Mouse (Mus musculus) heart, postnatal 36 days (tissue): ENCODE measurements around the gene Gtf2a1l. TPM values are rescaled to one million over a fixed set of nuclear protein-coding genes. Genes with fewer than 3 reads are reported as not detected.

ENCODE experiments used
- DNase-seq, 2 experiments: peaks; one replicate each; pipeline ENCODE4 v3.0.0; 2021 to 2022
- intact Hi-C: fragments of 180-260 bp; cut with DNase I; formaldehyde crosslinking; loops from one replicate; pipeline ENCODE4 v1.15.1; 2025
- total RNA-seq, 2 experiments: library from RNA; stranded (reverse); gene quantifications; 2 replicates each; pipeline ENCODE4 v1.2.3; 2021

The Gtf2a1l gene
- total RNA-seq, 2 experiments from 2014 or later: not detected

DNA sequence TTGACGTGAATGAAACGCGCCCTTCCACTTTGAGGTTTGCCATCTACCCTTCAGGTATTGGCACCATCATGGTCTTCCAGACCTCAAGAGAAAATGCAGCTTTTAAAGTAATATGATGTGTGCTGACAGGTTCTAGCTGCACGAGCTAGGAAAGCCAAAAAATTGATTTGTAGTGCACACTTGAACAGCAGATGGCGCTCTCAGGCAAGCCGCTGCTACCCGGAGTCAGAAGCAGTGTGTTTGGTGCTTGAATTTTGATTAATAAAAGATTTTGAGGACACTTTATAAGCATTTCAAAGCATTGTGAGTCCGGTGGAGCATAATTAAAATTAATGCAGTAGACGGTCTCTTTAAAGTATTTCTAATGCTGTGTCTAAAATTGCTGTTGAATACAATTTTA lies 16.4 kb upstream of the Gtf2a1l start:
- intact Hi-C loops: loop anchor here (1.0 to 5.0 kb wide), 2 partner anchors 101 to 1850 kb away; no protein-coding TSS in a partner anchor
- DNase-seq: peak; percentile 51 to 72

DNA sequence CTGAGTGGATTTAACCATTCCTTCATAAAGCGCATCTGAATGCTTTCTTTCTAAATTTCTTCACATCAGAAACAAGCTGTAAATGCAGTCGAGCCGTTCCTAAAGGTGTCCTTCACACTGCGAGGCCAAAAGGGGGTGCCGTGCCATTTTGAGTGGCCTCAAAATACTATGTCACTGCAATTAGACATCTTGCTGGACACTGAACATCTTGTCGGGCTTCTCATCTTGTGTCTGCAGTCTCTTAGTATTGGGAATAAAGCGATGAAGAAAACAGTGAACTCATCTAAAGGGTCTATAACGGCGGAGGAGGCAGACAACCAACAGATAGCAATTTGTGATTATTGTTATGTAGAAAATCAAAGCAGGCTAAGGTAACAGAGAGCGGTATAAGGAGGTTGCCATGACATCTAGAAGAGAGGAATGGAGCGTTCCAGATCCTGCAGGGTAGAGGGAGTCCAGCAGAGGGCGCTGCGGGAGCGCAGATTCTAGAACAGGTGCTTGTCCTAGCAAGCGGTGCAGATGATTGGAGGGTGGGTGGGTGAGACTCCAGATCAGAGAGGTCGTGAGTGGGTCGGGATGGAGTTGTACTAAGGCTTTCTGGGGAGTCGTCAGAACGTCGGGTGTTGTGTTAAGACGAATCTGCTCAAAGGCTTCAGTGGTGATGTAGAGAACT lies 15.6 kb upstream of the Gtf2a1l start:
- DNase-seq: peak; percentile 63 to 82
- intact Hi-C loops: loop anchor here (1.0 to 5.0 kb wide), 2 partner anchors 100 to 1849 kb away; no protein-coding TSS in a partner anchor

DNA sequence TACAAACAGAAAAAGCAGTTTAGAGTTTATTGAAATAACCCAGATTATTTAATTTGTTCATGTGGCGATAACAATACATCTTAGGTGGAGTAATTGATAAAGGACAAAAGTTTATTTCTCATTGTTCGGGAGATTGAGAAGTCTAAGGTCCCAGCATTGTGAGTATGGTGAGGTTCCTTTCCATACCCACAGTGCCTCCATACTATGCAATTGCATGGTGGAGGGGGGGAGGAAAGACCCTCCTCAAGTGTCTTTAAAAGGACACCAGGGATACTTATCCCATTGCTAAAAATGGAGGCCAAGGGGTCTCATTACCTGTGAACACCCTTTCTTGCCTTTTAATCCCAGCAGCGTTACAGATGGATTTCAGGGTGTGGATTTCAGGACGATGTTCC lies 15.1 kb upstream of the Gtf2a1l start:
- intact Hi-C loops: loop anchor here (5.0 kb wide), 1 partner anchor 1849 kb away; no protein-coding TSS in a partner anchor
- DNase-seq: no peak

DNA sequence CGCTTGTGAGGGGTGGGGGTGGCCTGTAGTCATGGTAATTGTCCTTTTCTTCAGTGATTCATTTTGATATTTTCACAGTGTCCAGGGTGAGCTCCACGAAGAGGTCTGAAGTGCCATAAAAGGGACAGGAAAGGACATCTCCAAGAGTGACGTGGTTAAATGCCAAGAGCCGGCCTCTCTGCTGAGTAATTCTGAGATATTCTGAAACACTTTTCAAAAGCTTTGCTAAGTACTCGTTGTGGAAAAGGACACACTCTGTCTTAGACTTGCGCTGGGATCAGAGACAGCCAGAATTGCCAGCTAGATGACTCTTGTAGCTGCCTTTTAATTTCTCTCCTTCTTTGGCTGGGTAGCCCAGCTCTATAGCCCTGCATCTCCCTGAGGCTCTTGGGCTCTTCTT lies 9.9 kb upstream of the Gtf2a1l start:
- intact Hi-C loops: no loop called here
- no peak for DNase-seq

DNA sequence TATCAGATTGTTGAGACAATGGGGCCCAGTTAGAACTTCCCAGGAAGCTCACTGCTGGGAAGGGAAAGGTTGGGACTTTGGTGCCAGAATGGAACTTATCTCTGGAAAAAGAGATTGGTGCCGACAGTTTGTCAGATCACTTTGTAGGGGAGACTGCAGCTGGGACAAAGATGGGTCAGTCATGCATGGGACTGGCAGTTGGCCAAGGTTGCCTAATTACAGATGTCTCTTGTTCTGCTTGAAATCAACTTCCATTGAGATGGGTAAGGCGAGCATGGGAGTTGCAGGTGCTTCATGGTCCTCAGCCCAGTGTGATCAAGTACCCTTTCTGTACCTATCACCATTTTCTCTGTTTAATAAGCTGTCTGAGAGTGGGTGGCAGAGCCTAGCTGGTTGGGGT lies 2.4 kb upstream of the Gtf2a1l start:
- intact Hi-C loops: no loop called here
- no peak for DNase-seq

DNA sequence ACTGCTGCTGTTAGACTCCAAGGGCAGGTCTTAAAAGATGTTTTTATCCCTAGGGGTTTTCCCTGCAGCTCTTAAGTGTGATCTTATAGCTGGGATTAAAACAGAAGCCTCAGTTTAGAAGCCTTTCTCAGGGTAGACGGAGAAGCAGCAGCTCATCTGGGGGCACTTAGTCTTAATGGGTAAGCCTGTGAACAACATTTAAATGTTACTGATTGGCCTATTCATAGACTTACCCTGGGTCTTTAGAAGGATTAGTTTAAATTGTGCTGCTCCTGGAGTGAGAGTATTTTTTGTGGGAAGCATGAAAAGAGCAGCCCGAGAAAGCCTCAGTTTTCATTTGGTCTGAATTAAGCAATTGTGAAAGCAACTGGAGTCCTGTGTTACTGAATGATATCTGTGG lies 1.5 kb downstream of the Gtf2a1l start:
- intact Hi-C loops: no loop called here
- no peak for DNase-seq

DNA sequence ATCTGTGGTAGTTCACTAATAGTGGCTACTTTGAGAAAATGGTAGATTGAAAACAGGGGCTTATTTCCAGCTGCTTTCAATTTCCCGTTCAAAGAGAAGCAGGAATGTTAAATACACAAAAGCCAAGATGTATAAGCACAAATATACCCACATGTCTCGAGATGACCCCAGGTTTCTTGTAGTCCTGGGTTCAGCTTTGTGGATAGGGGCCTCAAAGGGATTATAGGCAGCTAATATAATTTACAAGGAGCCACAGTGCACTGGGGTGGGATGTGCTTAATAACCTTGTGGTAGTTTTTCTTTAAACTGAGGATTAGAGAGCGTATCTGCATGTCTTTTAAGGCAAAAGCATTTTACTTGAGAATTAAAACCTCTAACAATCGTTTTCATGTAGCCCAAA lies 2.3 kb downstream of the Gtf2a1l start:
- DNase-seq: no peak
- intact Hi-C loops: no loop called here

DNA sequence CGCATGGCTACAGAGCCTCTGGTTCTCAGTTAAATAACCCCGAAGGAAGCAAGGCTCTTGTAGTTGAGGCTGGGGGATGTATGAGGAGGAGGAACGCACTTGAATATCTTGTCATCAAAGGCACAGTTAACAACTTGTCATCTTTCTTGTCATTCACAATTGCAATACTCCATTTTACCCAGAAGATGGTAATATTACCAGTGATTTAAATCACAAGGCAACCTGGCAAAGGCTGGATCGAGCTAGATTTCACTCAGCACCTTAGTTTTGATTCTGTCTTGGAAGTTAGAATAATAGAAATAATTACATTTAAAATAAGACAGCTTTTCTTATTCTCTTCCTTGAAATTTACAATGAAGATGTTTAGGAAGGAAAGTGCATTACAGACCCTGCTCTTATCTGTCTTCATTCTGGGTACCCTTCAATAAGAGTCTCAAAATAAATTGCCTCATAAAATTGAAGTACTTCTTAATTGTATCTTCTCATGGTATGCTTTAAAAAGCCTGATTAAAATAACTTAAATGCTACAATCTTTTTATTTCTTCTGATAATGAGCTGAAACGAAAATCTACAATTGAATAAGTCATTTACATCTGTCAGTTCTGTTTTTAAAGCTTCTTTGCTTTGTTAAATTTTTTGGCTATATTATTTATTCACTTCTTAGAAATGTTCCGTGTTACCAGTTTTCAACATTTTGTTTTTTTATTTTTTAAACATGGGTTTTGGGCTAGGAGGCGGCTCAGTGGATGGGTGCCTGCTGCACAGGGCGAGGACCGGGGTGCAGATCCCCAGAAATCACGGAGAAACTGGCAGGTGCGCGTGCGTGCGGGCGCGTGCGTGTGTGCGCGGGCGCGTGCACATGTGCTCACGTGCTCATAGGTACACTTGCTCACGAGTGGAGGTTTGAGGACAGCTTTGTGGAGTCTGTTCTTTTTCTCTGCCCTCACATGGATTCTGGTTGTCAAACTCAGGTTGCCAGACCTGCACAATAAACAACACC lies 7.2 kb downstream of the Gtf2a1l start:
- intact Hi-C loops: no loop called here
- DNase-seq: no peak

DNA sequence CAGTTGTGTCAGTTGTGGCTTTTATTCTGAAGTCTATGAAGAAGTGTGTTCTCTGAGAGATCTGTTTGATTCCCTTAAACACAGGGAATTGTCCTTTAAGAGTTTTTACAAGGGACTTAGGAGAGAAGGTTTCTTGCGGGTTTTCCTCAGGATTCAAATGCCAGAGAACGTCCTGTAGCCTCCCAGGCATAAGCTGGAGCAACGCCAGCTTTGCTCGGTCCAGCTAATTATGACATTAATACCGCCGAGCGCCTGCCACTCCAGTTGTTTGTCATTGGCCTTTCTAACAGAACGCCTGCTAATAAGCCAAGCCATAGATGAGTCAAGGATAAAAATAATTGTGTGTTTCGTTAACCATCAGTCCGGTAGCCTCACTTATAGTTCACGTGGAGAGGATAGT lies 19.8 kb downstream of the Gtf2a1l start:
- intact Hi-C loops: no loop called here
- no peak for DNase-seq

DNA sequence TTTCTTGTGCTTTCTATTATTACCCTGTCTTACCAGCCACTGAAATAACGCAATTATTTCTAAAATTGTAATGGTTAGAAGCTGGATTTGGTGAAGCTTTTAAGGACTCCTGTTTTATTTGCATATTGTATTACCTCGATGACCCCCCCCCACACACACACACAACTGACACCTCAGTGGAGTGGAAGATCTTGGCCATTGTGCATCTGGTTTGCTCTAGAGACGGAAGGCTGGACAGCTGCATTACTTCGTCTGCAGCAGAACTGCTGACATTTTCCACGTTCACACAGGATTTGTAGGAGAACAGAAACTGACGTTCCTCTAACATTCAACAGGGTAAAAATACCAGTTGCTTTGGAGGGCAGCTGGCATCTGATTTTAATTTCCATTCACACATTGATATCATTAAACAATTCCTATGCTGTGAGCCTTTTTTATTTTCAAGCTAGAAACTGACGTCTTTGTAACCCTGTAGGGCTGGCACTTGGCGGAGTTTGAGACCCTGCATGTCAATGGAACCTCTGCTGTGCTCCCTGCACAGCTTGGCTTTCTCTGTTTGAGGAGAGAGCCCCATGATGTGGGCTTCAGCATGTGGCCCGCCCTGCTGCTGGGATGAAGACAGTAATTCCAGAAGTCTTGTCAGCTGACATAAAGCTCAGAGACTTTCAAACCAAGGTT lies 28.3 kb downstream of the Gtf2a1l start:
- intact Hi-C loops: no loop called here
- DNase-seq: no peak

DNA sequence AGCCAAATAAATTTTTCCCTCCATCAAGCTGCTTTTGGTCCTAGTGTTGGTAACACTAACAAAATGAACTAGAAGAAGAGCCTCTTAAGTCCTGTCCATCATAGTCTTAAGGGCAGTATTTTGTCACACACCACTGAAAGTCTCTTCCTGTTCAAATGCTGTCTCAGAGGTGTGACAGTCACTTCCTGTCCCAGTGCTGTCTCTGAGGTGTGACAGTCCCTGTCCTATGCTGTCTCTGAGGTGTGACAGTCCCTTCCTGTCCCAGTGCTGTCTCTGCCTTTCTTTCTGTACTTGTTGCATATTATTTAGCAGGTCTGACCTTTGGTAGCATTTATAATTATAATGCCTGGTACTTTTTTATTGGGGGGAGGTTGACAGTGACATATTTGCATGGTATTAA lies 32.4 kb downstream of the Gtf2a1l start:
- intact Hi-C loops: no loop called here
- DNase-seq: no peak

DNA sequence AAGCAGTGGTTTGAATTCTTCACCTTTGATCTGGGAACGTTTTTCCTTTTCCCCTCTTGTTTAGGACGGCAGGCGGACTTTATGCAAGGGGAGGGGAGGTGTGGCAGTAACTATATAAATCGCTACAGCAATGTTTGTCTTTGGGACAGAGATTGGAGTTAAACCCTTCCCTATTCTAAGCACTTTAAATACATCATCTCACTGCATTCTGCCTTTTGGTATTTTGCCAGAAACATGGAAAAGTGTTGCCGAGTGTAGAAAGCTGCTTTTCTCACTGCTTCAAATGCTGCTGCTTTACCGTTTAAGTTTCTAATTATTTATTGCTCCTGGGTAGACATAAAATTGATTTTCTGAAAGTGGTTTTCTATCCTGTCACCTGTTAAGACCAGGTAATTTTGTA lies 33.9 kb downstream of the Gtf2a1l start:
- intact Hi-C loops: no loop called here
- no peak for DNase-seq

DNA sequence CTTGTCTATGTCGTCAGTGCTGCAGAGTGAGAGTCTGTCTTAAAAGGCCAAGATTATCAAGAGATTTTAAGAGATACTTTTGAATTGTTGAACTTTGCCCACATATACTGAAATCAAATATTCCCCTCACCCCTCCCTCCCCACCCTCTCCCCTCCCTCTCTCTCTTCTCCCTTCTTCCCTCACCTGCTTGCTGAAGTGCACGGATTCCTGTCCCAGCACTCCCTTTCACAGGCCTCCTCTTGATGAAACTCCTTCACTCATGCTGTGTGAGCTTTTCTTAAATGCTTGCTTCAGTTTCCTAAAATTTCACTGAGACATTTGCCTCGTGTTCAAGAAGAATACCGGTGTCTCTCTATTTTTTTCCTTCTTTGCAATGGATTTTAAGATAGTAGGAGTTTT lies 34.7 kb downstream of the Gtf2a1l start:
- no peak for DNase-seq
- intact Hi-C loops: no loop called here

DNA sequence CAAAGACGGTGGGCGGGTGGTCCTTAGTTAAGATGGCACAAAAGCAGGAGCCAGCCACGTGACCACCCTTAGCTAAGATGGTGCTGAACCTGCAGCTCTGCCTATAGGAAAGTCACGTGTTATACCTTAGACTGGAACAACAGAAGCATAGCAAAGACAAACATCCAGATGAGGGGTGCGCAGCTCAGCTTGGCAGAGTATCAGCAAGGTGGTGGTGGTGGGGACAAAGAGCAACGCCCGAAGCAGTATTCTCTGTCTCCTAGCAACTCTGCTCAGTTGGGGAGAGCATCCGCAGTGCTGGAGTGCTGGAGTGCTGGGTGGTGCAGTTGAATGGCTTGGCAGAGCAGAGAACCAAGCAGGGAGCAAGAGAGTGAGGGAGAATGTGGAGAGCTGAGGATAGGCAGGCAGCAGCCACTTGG lies 37.8 kb downstream of the Gtf2a1l start:
- intact Hi-C loops: no loop called here
- no peak for DNase-seq

DNA sequence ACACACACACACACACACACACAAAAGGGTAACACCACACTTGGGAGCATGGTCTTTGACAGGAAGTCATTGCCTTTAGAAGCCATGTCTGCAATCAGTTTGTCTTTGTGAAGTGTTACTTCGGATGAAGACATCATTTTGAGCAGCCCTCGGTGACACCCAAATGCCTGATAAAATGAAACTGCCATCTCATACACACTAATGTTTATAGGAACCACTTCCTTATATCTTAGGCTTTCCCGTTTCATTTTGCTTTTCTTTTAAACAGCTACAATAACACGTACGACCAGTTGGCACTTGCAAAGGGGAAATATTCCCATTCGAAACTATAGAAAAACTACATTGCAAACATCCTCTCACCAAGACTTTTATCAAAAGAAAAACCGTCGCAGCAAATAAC lies 81.2 kb downstream of the Gtf2a1l start:
- intact Hi-C loops: no loop called here
- no peak for DNase-seq

DNA sequence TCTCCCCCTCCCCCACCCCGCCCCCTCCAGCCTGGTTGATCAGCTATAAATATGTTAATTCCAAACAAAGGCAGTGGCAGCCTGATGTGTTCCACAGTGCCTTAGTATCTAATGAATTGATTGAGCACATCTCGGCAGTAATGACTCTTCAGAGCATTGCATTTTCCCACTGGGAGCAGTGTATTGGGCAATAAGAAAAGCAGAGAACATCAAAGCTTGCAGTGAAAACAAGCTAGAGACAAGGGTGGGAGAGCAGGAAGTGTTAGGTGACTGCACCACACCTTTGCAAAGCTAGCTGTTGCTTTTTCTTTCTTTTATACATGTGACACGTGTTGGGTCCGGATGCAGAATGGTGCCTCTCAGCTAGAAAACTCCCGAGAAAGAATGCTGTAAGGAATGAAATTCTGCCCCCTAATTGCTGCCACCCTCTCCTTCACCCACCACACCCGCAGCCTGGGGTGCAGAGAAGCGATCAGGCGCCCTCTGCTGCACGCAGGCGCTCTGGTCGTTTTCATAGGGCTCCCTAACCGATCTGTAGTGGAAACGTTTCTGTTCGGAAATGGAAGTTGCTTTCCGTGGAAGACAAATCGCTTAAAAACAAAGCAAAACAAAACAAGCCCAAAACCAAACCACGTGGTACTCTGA lies 84.5 kb downstream of the Gtf2a1l start:
- intact Hi-C loops: loop anchor here (1.0 kb wide), 1 partner anchor 101 kb away; no protein-coding TSS in a partner anchor
- DNase-seq: peak; percentile 3 to 14

DNA sequence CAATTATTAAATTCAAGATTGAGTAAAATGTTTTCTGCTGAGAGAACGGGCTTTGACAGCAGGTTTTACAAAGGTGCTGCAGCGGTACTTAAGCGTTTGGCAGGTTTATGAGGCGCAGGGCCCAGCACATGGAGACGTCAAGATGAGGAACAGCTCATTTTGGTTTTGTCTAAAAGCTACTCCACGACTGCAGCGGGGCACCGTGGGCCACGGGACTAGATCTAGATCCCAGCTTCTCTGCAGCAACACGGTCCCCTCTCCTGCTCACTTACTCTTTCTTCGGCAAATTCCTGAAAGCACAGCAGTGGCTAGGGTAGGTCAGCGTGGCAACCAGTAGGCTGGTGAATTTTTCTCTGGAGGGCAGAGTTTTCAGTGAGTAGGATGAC lies 85.0 kb downstream of the Gtf2a1l start:
- intact Hi-C loops: loop anchor here (1.0 kb wide), 1 partner anchor 101 kb away; no protein-coding TSS in a partner anchor
- DNase-seq: no peak

DNA sequence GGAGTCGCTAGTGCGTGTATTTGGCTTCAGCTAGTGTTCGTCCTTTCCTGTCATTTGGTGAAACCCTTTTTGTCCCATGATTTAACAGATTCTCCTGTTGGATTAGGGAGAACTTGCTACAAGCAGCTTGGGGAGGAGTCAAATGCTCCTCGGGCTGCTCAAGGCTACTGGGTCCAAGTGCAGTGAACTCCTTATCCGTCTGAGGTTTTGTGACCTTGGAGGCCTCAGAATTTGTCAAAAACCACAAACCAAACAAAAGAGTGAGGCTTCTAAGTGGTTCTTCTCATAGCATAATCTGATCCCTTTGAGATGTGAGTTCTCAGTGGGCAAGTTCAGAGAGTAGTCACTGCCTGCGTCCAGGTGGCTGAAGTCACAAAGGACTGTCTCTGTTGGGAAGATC lies 87.3 kb downstream of the Gtf2a1l start:
- intact Hi-C loops: no loop called here
- no peak for DNase-seq

DNA sequence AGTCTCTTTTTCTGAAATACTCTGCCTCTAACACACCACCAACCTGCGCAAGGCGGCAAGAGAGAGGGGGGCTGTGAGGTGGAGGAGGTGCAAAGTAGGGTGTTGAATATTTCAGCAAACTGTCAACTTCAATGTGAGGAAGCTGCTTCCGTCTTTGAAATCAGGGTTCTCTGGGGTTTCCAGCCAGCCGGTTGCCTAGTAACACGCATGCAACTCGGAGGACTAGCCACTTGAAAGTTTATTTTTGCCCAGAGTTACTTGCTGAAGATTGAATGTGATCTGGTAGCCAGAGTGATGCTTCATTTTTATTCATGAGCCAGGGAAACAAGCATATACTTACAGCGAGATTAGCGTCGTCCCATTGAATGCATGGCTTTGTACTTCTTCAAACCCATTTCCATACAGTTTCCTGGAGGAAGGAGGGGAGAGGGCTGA lies 89.6 kb downstream of the Gtf2a1l start:
- intact Hi-C loops: no loop called here
- no peak for DNase-seq

DNA sequence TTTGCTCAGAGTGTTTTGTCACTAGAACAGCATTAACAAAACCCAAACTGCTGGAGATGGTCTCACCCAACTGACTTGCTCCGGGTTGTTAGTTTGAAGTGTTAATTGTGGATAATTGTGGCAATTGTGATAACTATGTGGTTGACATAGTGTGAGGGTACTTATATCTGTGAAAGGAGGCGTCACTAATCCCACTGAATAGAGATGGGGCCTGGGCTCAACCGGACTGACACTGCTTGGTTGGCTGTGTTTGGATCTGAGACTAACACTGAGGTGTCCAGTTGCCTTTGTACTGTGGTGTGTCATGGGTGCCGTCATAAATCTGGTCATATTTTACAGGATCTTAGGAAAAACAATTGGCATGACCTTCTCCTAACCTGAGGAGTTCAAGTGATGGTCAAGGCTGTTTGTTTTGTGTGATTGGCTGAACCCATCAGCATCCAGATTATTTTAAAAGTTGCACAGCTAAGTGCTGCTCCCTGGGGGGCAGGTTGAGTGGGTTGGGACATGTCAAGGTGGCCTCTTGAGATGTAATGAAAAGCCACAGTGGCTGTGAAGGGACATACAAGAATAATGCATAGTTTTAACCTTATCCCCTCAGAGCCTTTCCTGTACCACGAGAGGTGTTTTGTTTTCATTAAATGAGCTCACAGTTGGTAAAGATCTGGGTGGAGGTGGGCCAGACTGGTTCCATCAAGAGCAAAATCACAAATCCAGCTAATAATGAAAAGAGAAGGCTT lies 95.1 kb downstream of the Gtf2a1l start:
- intact Hi-C loops: no loop called here
- DNase-seq: no peak
